Comparison of ENCODE assay signal across 13 mouse cellular contexts in genomic region chr19:28623726-28624125, GRCm38 (mm10). TPM values are rescaled to one million over a fixed set of nuclear protein-coding genes. Genes with fewer than 3 reads are reported as not detected.
DNase-seq lines count a peak whose midpoint lies in the region; ATAC-seq and TF ChIP-seq lines count a peak whose summit lies in the region.
"Had no signal": no experiment of that assay in that cellular context is flagged by ENCODE, and none has a peak within 500 bp of the region (broad histone marks: within the 10 kb centered on the region; RNA-seq: fewer than 3 reads in every experiment).

No protein-coding gene starts in this region.

- H3K36me3 ChIP-seq in C2C12 (ENCODE audit: control insufficient read depth, insufficient read depth): no peaks in the 10 kb centered on the region
- no peaks in the 10 kb centered on the region for H3K36me3 ChIP-seq in liver, embryonic 12.5 days
- H3K36me3 ChIP-seq: heart, embryonic 13.5 days; limb, embryonic 12.5 days had no signal

- no peak overlapping the region for H3K9ac ChIP-seq in liver, embryonic 12.5 days
- H3K9ac ChIP-seq: heart, embryonic 13.5 days; limb, embryonic 12.5 days had no signal

- H3K9me3 ChIP-seq in liver, embryonic 12.5 days (replicated peaks): no peaks in the 10 kb centered on the region
- H3K9me3 ChIP-seq: heart, embryonic 13.5 days; limb, embryonic 12.5 days had no signal

- peaks cover 29% of the 10 kb centered on the region for H3K79me2 ChIP-seq in C2C12 (ENCODE audit: control insufficient read depth, insufficient read depth)

- no peak overlapping the region for H3K4me3 ChIP-seq in C2C12 (ENCODE audit: insufficient read depth, poor library complexity, severe bottlenecking)
- no peak overlapping the region for H3K4me3 ChIP-seq in liver, embryonic 12.5 days
- H3K4me3 ChIP-seq: heart, embryonic 13.5 days; limb, embryonic 12.5 days had no signal

- no peak overlapping the region for H3K4me2 ChIP-seq in liver, embryonic 12.5 days
- H3K4me2 ChIP-seq: heart, embryonic 13.5 days; limb, embryonic 12.5 days had no signal

- no peak for TF ChIP-seq CTCF in C2C12 (IDR thresholded peaks at IDR 0.05; ENCODE audit: control insufficient read depth, insufficient read depth, insufficient read length)

- no peak overlapping the region for H3ac ChIP-seq in C2C12 (ENCODE audit: control insufficient read depth, insufficient read length, low read depth)

- intact Hi-C loops in heart, postnatal 10 days (cut with DNase I): loop anchor here (10.0 kb wide), 2 partner anchors 459 to 1179 kb away; no protein-coding TSS in a partner anchor

- H3K27ac ChIP-seq in liver, embryonic 12.5 days: no peak overlapping the region
- H3K27ac ChIP-seq: heart, embryonic 13.5 days; kidney, postnatal 0 days; limb, embryonic 12.5 days; macrophage had no signal

- no peaks in the 10 kb centered on the region for H3K4me1 ChIP-seq in liver, embryonic 12.5 days

- DNase-seq in kidney, adult 9 months: peak; percentile 60
- DNase-seq in kidney, postnatal 4 days: no peak
- peak; percentile 71 for DNase-seq in adrenal gland, postnatal 10 days
- peak; percentile 56 to 59 for DNase-seq in heart, postnatal 10 days
- no peak for DNase-seq in embryo, embryonic 10 days (ENCODE audit: low spot score)
- no peak for DNase-seq in layer of hippocampus, adult 11-12 months (ENCODE audit: low spot score)
- DNase-seq: cerebellum, adult 9-11 months had no signal

- WGBS in liver, embryonic 12.5 days (ENCODE audit: insufficient replicate concordance): 74% methylated on average over 10 of the region's 10 CpGs

- H3K27me3 ChIP-seq in C2C12 (ENCODE audit: control insufficient read depth, insufficient read depth, insufficient read length): no peaks in the 10 kb centered on the region
- no peaks in the 10 kb centered on the region for H3K27me3 ChIP-seq in liver, embryonic 12.5 days (replicated peaks)
- H3K27me3 ChIP-seq: heart, embryonic 13.5 days; limb, embryonic 12.5 days had no signal

- ATAC-seq in liver, embryonic 12.5 days: no peak

- peaks cover 3% of the 10 kb centered on the region for H3K79me3 ChIP-seq in C2C12 (ENCODE audit: low read depth)

TF ChIP-seq in C2C12, 6 proteins besides CTCF, POLR2A, EP300 and RAD21:
- TF ChIP-seq MYOD1 (IDR thresholded peaks at IDR 0.05; ENCODE audit: control insufficient read depth, insufficient read length, low read depth) (no peak), FOSL1 (IDR thresholded peaks at IDR 0.05; ENCODE audit: insufficient read depth, low read length, poor library complexity, severe bottlenecking) (peak; percentile 50), CEBPB (IDR thresholded peaks at IDR 0.05; ENCODE audit: low read depth) (no peak), MYOG (IDR thresholded peaks at IDR 0.05; ENCODE audit: control insufficient read depth, extremely low read depth, insufficient read length) (no peak), MAX (IDR thresholded peaks at IDR 0.05) (peak; percentile 88), USF1 (IDR thresholded peaks at IDR 0.05; ENCODE audit: low read depth) (no peak)

RNA-seq across cellular contexts. Expression of gene Glis3, which starts 56.2 kb away (rescaled TPM):
- 2.9 TPM for polyA plus RNA-seq in C2C12 (2012; fragmentation: generic; extraction: Trizol)
- 1 to 10 TPM; 6.6 to 7.5 TPM for total RNA-seq in adrenal gland, postnatal 10 days (2021)
- total RNA-seq in heart, postnatal 10 days (2021): 1 to 10 TPM; 1.7 to 2.0 TPM
- 0.39 and 0.44 TPM in 2 replicates for polyA plus RNA-seq in liver, embryonic 12.5 days (2016; fragmentation: Nextera tagmentation; extraction: Ambion mirVana)

Comparison
In these comparisons a context has a peak if more than half of its experiments do, and no peak if none do; other contexts are left out.
1. DNase-seq: peak in kidney, adult 9 months (single experiment), adrenal gland, postnatal 10 days (single experiment) and heart, postnatal 10 days (2 of 2); none in kidney, postnatal 4 days (0 of 2), embryo, embryonic 10 days (single experiment) and layer of hippocampus, adult 11-12 months (single experiment).